Mouse (Mus musculus) lung, adult 2 months (tissue): ENCODE data around the gene Slc4a1.

ENCODE experiments used
- CTCF ChIP-seq: fragments of 200-500 bp; IDR thresholded peaks from 2 replicates; pipeline ENCODE4 v1.5.1; 2011; ENCODE audit warnings: mild to moderate bottlenecking, low read length, control low read depth; ENCODE audit not compliant: insufficient read depth
- POLR2A ChIP-seq: fragments of 200-500 bp; IDR thresholded peaks from 2 replicates; pipeline ENCODE4 v1.6.1; 2011; ENCODE audit warnings: low read depth, mild to moderate bottlenecking, control low read depth, low read length, borderline replicate concordance; ENCODE audit errors: extremely low read depth

DNA sequence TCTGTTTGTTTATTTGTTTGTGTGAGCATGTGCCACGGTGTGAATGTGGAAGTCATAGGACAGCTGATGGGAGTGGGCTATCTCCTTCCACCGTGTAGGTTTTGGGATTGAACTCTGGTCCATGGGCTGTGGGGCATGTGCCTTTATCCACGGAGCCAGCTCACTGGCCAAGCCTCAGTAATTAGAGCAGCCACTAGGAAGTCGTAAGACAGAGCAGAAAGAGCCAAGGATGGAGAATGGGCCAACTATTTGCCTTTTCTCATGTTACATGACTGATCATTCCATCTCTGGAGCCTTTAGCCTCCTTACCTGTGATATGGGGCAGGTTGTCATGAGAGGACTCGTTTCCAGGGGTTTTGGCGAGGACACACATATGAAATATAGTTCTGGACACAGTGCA is 30.3 kb upstream of the Slc4a1 start:
- TF ChIP-seq POLR2A = no peak
- TF ChIP-seq CTCF = no peak
